Mouse (Mus musculus): ENCODE results near the gene Pitpnm1.
A peak's percentile ranks its signal among the peaks of the same experiment; 100 is the strongest.
"Not testable (repeated sequence)": the region's sequence is repeated elsewhere in the genome, so short reads cannot be mapped to it uniquely, and the experiment has no call there.

Pitpnm1 gene

DNA sequence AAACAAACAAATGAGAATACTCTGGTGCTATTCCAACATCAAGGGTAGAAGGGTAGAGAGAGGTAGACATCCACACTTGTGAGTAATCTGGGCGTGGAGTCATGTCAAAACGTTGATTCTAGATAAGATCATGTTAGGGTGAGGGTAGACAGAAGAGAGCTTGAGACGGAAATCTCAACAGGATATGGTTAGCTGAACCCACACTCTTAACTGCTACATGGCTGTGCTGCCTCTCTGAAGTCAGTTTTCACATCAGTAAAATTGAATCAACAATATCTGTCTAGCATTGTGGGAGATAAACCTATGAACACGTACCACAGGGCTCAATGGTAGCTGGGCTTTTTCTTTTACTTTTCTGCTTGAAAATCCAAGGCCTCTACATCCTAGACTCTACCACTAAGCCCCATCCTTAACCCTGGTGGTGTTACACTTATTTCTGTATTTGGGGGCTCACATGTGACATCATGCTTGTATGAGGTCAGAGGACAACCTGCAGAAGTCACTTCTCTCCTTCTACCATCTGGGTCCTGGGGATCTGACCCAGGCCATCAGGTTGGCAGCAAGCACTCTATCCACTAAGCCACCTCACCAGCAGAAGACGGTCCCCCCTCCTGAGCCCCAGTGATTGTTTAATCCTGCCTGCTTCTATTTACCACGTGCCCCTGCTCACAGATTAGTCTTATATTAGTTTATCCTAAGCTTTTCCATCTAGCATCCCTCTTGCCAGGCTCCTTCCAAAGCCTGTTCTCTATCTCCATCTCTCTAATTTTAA lies 20.1 kb downstream of the Pitpnm1 start:
- no peak for DNase-seq (ENCODE audit: low spot score)

DNA sequence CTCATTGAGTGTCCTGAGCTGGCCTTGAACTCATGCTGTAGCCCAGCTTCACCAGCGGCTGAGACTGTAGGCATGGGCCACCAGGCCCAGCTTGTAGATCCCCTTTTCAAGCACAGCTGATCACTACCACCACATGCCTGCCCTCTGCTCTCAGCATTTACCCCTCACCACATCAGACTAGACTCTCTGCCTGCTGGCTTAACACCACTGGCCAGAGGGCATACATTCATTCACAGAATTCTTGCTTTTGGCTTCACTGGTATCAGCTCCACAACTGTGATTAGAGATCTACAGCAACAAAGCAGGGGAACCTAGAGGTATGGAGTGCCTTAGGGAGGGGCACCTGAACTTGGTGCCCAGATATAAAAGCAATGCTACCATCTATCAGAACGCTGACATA lies 20.7 kb downstream of the Pitpnm1 start:
- DNase-seq (ENCODE audit: low spot score): no peak

GRCm38 (mm10) chr19:4121097-4121805 lies 21.5 kb downstream of the Pitpnm1 start:
- DNase-seq (ENCODE audit: low spot score): peak; percentile 98

DNA sequence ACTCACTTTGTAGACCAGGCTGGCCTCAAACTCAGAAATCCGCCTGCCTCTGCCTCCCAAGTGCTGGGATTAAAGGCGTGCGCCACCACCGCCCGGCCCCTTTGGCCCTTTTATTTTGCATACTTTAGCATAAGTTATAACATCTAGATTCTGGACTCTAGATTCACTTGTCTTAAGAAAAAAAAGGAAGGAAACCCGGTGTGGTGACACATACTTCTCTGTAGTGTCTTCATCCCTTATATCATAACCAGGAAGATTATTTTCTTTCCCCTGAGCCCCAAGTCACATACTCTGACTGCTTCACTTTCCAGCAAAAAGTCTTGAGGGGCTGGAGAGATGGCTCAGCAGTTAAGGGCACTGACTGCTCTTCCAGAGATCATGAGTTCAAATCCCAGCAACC lies 22.1 kb downstream of the Pitpnm1 start:
- DNase-seq (ENCODE audit: low spot score): not testable (repeated sequence)

DNA sequence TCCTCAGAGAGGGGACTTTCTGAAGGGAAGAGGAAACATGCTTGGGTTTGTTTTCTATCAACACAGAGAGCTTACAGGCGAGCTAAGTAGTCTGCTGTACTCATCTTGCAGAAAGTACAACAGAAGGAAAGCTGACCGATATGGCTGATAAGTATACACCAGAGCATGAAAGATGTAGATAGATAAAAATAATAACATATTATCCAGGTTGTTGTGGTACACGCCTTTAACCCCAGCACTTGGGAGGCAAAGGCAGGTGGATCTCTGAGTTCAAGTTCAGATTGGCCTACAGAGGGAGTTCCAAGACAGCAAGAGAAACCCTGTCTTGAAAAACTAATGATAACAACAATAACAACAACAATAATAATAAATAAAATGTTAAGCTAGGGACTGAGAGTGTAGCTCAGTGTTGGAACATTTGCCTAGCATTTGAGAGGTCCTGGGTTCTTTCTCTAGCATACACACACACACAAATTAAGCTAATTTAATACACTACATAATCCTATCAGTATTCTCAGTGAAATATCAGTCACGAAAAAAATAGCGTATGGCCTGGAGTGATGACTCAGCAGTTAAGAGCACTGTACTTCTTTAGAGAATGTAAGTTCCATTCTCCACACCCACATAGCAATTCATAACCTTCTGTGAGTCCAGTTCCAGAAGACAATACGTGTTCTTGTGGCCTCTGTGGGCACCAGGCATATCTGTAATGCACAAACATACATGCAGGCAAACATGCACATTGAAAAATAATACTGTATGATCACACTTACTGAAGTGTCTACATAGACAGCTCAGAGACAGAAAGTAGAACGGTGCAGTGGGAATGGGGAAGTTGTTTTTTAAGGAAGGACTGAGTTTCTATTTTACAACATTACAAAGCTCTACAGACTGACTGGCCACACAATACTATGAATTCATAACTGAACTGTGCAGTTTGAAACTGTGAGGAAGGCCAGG lies 22.9 kb downstream of the Pitpnm1 start:
- DNase-seq (ENCODE audit: low spot score): no peak

DNA sequence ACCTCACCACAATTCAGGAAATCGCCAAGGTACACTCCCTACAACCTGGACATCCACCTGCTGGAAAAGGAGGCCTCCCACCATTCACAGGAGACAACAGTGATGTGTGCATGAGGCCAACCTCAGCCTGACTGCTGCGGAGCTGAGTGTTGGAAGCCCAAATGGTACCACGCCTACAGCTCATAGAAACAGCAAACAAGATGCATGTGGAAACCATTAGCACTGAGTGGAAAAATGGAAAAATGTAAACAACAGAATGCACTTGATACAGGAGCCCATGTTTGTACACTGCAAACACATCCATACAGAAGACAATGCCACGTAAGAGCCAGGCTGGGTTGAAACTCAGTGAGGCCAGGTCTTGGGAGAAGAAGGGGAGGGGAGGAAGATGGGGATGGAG lies 24.6 kb downstream of the Pitpnm1 start:
- no peak for DNase-seq (ENCODE audit: low spot score)

DNA sequence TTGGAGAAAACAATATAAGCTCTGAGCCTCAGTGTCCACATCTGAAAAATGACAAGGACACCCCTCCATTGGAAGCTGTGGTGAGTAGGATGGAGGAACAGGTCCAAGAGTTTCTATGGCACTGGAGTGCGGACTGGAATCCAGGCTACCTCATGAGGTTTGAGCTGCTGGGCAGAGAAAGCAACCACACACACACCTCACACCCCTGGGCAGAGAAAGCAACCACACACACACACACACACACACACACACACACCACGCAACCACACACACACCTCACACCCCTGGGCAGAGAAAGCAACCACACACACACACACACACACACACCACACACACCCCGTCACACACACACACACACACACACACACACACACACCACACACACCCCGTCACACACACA lies 25.5 kb downstream of the Pitpnm1 start:
- DNase-seq (ENCODE audit: low spot score): not testable (repeated sequence)

GRCm38 (mm10) chr19:4125741-4126696 lies 26.2 kb downstream of the Pitpnm1 start, which contains the start of gene Aip:
Aip (minus strand) TSS chr19:4125858.
- DNase-seq (ENCODE audit: low spot score): peak; percentile 98

DNA sequence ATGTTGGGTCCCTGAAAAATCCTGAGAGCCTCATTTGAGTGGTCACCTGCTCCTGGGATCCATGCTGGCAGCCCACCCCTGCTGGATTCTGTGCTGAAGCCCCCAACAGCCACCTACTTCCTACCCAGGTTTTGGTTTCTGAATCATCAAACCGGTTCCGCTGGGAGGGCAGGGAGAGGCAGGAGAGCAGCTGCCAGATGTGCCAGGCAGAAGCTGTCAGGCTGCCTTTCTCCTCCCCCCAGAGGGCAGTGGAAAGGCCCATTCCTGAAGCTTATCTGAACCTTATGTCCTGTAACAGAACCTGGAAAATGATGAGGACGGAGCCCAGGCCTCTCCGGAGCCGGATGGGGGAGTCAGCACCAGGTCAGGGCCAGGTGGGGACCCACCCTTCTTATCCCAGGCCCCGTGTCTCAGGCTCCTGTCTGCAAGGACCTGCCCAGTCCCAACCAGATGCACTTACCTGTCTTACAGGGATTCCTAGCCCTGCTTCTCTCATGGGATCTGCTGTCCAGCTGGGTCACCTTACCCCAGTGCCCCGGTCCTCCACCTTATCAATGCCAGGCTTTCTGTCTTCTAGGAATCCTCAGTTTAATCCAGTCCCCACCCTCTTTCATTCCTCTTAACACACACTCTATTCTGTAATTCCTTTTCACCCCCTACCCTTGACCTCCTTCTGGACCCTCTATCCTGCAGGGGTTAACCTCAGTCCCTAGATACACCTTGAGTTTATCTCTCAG lies 27.1 kb downstream of the Pitpnm1 start:
- DNase-seq (ENCODE audit: low spot score): no peak

DNA sequence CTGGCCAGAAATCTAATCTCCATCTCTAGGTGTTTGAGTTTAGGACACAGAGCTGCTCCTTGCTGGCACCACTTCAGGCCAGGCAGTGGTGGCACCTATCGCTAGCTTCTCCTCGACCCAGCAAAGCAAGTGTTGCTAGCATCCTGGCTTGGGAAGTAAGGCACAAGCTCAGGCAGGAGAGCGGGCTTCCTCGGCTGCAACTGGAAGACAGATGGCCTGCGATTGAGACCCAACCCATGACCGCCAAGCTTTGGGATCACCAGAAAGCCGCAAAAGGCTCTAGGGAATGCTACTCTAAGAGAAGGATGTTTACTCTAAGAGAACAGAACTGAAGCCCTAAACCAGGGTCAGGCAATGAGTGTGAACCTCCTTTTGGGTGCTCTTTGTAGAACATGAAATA lies 29.7 kb downstream of the Pitpnm1 start:
- DNase-seq (ENCODE audit: low spot score): no peak

DNA sequence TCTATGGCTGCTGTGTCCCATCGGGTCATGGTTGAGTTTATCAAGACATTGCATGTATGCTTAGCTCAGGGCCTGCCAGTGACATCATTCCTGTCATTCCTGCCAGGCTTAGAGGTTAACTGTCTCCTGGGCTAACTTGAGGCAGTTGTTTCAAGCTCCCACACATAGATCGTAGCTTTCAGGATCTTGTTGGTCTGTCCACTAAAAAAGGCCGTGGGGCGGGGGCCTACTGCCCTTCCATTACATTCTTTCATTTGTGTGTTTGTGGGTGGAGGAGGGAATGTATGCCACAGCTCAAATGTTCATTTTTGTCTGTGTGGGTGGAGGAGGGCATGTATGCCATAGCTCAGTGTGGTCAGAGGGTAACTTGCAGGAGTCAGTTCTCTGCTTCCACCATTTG lies 30.3 kb downstream of the Pitpnm1 start:
- no peak for DNase-seq (ENCODE audit: low spot score)

DNA sequence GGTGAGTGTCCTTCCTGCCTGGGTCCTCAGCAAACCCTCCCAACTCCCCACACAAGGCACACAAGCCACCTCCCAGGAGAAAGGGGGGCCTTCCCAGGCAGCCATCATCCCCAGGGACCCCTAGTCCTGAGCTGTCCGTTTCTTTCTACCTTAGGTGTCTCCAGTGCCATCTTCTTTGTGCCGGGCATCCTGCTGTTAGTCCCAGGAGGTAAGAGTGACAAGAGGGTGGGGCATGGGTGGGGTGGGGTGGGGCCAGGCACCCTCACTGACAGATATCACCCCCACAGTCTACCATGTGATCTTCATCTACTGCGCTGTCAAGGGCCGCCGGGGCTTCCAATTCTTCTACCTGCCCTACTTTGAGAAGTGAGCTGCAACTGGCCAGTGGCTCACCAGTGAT lies 31.3 kb downstream of the Pitpnm1 start:
- DNase-seq (ENCODE audit: low spot score): no peak

DNA sequence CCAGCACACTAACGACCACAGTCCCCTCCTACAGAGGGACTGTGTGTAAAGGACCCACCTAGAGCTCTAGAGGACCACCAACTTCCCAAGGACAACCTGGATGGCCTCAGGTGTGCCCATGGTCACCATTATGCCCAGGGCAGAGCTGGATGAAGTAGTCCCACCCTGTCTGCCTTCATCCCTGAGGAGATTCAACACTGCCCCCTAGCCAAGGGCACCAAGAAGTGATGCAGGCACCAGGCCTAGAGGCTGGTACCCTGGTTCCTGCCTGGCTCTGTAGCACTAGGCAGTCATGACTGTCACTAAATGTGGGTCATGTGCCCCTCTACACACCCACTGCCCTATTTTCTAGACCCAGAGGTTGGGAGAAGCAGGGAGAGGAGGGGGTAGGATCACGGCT lies 32.0 kb downstream of the Pitpnm1 start:
- no peak for DNase-seq (ENCODE audit: low spot score)

DNA sequence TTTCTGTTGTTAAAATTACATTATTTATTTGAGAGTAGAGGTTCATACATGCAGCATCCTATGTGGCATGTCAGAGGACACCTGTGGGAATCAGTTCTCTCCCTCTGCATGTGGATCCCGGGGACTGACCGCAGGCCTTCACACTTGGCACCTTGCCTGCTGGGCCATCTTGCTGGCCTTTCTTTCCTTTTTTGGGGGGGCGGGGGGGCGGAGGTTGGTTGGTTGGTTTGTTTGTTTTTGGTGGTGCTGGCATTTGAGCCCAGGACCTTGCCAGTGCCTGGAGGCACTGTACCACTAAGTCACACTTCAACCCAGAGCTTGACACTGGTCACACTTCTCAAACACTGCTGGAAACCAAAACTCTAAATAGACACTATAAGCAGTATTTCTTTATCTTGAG lies 34.6 kb downstream of the Pitpnm1 start:
- DNase-seq (ENCODE audit: low spot score): no peak

DNA sequence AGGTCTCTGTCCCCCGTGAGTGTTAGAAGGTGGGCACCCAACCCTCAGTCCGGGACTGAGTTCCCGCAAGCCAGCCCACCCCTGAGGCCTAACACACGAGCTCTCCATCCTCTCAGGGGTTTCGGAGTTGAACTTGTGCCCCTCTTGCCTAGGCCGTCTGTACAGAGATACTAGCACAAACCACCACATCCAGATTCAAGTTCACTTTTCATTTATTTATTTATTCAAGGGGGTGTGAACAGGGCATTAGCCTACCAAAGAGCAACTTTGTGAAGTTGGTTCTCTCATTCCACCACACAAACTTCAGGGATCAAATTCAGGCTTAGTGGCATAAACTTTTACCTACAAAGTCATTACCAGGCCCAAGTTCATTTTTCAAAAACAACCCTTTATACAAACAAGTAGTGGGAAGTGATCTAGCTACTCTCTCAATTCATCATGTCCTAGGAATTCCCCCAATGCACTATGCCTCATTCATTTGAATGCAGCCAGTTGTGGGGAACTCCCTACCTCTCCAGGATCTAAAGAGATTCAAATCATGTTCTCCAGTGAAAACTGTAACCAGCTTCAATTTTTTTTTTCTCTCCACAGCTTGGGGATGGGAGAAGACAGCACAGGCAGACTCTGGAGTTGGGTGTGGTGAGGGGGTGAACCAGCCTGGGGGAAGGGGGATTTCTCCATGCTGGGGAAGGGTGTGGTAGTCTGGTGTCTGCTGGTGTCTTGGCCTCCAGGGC lies 35.6 kb downstream of the Pitpnm1 start:
- DNase-seq (ENCODE audit: low spot score): not testable (repeated sequence)

DNA sequence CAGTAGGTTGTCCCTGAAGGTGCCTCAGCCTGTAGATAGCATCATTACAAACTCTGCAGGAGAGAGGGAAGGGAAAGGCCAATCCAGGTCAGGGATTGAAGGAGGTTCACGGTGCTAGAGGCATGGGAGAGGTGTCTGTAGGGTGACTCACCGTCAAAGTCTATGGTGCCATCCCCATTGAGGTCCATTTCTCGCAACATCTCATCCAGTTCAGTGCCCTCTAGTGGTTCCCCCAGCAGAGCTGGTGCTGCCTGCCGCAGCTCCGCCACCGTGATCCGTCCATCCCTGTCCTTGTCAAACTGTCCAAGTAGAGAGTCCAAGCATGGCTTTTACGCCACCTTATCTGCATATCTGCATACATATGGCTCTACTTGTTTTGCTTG lies 36.2 kb downstream of the Pitpnm1 start:
- DNase-seq (ENCODE audit: low spot score): not testable (repeated sequence)

DNA sequence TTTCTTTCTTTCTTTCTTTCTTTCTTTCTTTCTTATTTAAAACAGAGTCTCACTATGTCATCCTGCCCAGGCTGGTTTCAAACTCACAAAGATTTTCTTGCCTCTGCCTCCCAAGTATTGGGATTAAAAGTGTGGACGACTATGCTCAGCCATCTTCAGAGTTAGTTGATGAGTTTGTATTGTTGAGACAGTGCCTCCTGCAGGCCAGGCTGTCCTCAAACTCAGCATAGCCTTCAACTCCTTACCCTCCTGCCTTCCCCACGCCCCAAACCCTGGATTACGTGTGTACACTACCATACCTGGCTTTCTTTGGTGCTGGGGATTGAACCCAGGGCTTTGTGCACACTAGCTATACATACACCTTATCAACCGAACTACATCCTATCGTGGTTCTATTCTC lies 36.7 kb downstream of the Pitpnm1 start:
- DNase-seq (ENCODE audit: low spot score): no peak

DNA sequence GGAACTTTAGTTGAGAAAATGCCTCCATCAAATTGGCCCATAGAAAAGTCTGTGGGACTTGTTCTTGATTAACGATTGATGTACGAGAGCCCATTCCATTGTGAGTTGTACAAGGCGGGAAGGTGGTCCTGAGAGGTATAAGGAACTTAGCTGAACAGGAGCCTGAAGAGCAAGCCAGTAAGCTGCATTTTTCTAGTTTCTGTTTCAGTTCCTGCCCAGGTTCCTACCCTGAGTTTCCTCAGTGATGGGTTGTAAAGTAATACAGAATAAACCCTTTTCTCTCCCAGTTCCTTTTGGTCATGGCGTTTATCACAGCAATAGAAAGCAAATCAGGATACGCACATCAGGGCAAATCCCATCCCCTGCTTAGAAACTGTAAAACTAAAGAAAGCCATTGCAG lies 38.1 kb downstream of the Pitpnm1 start:
- no peak for DNase-seq (ENCODE audit: low spot score)

GRCm38 (mm10) chr19:4139446-4139845 lies 39.6 kb downstream of the Pitpnm1 start, which contains the start of gene Gpr152:
Gpr152 (plus strand) TSS chr19:4139787.
- no peak for DNase-seq (ENCODE audit: low spot score)

DNA sequence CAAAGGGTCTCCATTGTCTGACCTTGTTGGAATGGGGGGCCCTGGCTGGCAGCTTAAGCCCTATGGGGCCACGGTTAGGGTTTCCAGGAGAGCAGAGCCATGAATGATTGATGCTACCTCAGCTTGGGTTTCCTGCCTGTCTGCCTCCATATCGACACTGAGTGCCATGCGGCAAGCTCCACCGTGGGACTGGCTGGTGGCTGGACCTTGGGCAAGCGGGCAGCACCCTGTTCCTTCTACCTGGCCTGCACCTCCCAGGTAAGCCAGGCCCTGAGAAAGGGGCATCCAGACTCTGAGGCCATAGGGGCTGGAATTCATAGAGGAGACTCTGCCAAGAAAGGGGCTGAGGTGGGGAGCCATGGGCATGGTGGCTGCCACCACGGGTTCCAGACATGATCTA lies 40.3 kb downstream of the Pitpnm1 start:
- DNase-seq (ENCODE audit: low spot score): no peak
